Mouse (Mus musculus): Measurements from ENCODE around the gene Tarbp2. TPM values are rescaled to one million over a fixed set of nuclear protein-coding genes. Genes with fewer than 3 reads are reported as not detected.

Gene Tarbp2
- polyA plus RNA-seq, 1 experiment, result 12.1 TPM

GRCm38 (mm10) chr15:102510590-102511284 lies 7.3 kb upstream of the Tarbp2 start:
- Histone ChIP-seq H3K27me3 (ENCODE audit: control insufficient read depth) (peaks cover 44% of the 10 kb centered on the region), H3K4me3 (replicated peaks) (peak overlapping the region; percentile 65), H3K36me3 (ENCODE audit: control insufficient read depth) (no peaks in the 10 kb centered on the region), H3K4me1 (ENCODE audit: control insufficient read depth) (peaks cover 16% of the 10 kb centered on the region), H3K9me3 (ENCODE audit: control insufficient read depth, low read length) (no peaks in the 10 kb centered on the region)
- no peak for TF ChIP-seq TAL1 (IDR thresholded peaks at IDR 0.05; ENCODE audit: low read length)
- TF ChIP-seq GATA1 (IDR thresholded peaks at IDR 0.05; ENCODE audit: low read length), result no peak

- no peaks in the 10 kb centered on the region for H3K9me3 ChIP-seq (ENCODE audit: control insufficient read depth, low read length)
- H3K36me3 ChIP-seq (ENCODE audit: control insufficient read depth), result no peaks in the 10 kb centered on the region
- TF ChIP-seq GATA1 (IDR thresholded peaks at IDR 0.05; ENCODE audit: low read length) (no peak), TAL1 (IDR thresholded peaks at IDR 0.05; ENCODE audit: low read length) (no peak)
- H3K4me1 ChIP-seq (ENCODE audit: control insufficient read depth), result peaks cover 23% of the 10 kb centered on the region
- peaks cover 50% of the 10 kb centered on the region for H3K27me3 ChIP-seq (ENCODE audit: control insufficient read depth)
- H3K4me3 ChIP-seq (replicated peaks), result no peak overlapping the region
Observed at GRCm38 (mm10) chr15:102511285-102511833, 6.6 kb upstream of the Tarbp2 start.

GRCm38 (mm10) chr15:102512010-102512409 lies 6.0 kb upstream of the Tarbp2 start:
- Histone ChIP-seq H3K36me3 (ENCODE audit: control insufficient read depth) (no peaks in the 10 kb centered on the region), H3K4me3 (replicated peaks) (no peak overlapping the region), H3K4me1 (ENCODE audit: control insufficient read depth) (peaks cover 29% of the 10 kb centered on the region), H3K27me3 (ENCODE audit: control insufficient read depth) (peaks cover 54% of the 10 kb centered on the region), H3K9me3 (ENCODE audit: control insufficient read depth, low read length) (no peaks in the 10 kb centered on the region)
- TF ChIP-seq TAL1 (IDR thresholded peaks at IDR 0.05; ENCODE audit: low read length) (no peak), GATA1 (IDR thresholded peaks at IDR 0.05; ENCODE audit: low read length) (no peak)

- no peak for TF ChIP-seq GATA1 (IDR thresholded peaks at IDR 0.05; ENCODE audit: low read length)
- TF ChIP-seq TAL1 (IDR thresholded peaks at IDR 0.05; ENCODE audit: low read length), result no peak
- peaks cover 34% of the 10 kb centered on the region for H3K4me1 ChIP-seq (ENCODE audit: control insufficient read depth)
- peaks cover 54% of the 10 kb centered on the region for H3K27me3 ChIP-seq (ENCODE audit: control insufficient read depth)
- H3K4me3 ChIP-seq (replicated peaks), result no peak overlapping the region
- H3K9me3 ChIP-seq (ENCODE audit: control insufficient read depth, low read length), result no peaks in the 10 kb centered on the region
- no peaks in the 10 kb centered on the region for H3K36me3 ChIP-seq (ENCODE audit: control insufficient read depth)
Observed at GRCm38 (mm10) chr15:102512471-102512870, 5.5 kb upstream of the Tarbp2 start.

- H3K9me3 ChIP-seq (ENCODE audit: control insufficient read depth, low read length), result no peaks in the 10 kb centered on the region
- H3K36me3 ChIP-seq (ENCODE audit: control insufficient read depth), result no peaks in the 10 kb centered on the region
- H3K4me1 ChIP-seq (ENCODE audit: control insufficient read depth), result peaks cover 36% of the 10 kb centered on the region
- peaks cover 54% of the 10 kb centered on the region for H3K27me3 ChIP-seq (ENCODE audit: control insufficient read depth)
- H3K4me3 ChIP-seq (replicated peaks), result no peak overlapping the region
- TF ChIP-seq TAL1 (IDR thresholded peaks at IDR 0.05; ENCODE audit: low read length) (no peak), GATA1 (IDR thresholded peaks at IDR 0.05; ENCODE audit: low read length) (no peak)
Observed at GRCm38 (mm10) chr15:102513004-102513403, 5.0 kb upstream of the Tarbp2 start.

- TF ChIP-seq TAL1 (IDR thresholded peaks at IDR 0.05; ENCODE audit: low read length), result no peak
- TF ChIP-seq GATA1 (IDR thresholded peaks at IDR 0.05; ENCODE audit: low read length), result no peak
- peaks cover 50% of the 10 kb centered on the region for H3K4me1 ChIP-seq (ENCODE audit: control insufficient read depth)
Observed at GRCm38 (mm10) chr15:102515261-102515660, 2.7 kb upstream of the Tarbp2 start.

GRCm38 (mm10) chr15:102515791-102516190 lies 2.2 kb upstream of the Tarbp2 start:
- Histone ChIP-seq H3K4me1 (ENCODE audit: control insufficient read depth) (peaks cover 50% of the 10 kb centered on the region), H3K36me3 (ENCODE audit: control insufficient read depth) (peaks cover 7% of the 10 kb centered on the region), H3K4me3 (replicated peaks) (peak overlapping the region; percentile 95), H3K27me3 (ENCODE audit: control insufficient read depth) (peaks cover 31% of the 10 kb centered on the region), H3K9me3 (ENCODE audit: control insufficient read depth, low read length) (no peaks in the 10 kb centered on the region)
- TF ChIP-seq GATA1 (IDR thresholded peaks at IDR 0.05; ENCODE audit: low read length), result no peak
- TF ChIP-seq TAL1 (IDR thresholded peaks at IDR 0.05; ENCODE audit: low read length), result no peak

More at GRCm38 (mm10) chr15:102515261-102515660, 2.7 kb upstream of the Tarbp2 start:
- H3K9me3 ChIP-seq (ENCODE audit: control insufficient read depth, low read length), result no peaks in the 10 kb centered on the region
- peaks cover 36% of the 10 kb centered on the region for H3K27me3 ChIP-seq (ENCODE audit: control insufficient read depth)
- H3K36me3 ChIP-seq (ENCODE audit: control insufficient read depth), result peaks cover 2% of the 10 kb centered on the region
- no peak overlapping the region for H3K4me3 ChIP-seq (replicated peaks)

- no peak for TF ChIP-seq TAL1 (IDR thresholded peaks at IDR 0.05; ENCODE audit: low read length)
- no peak for TF ChIP-seq GATA1 (IDR thresholded peaks at IDR 0.05; ENCODE audit: low read length)
- Histone ChIP-seq H3K27me3 (ENCODE audit: control insufficient read depth) (peaks cover 26% of the 10 kb centered on the region), H3K9me3 (ENCODE audit: control insufficient read depth, low read length) (no peaks in the 10 kb centered on the region), H3K4me1 (ENCODE audit: control insufficient read depth) (peaks cover 50% of the 10 kb centered on the region), H3K36me3 (ENCODE audit: control insufficient read depth) (peaks cover 12% of the 10 kb centered on the region), H3K4me3 (replicated peaks) (peak overlapping the region; percentile 95)
Observed at GRCm38 (mm10) chr15:102516293-102516692, 1.7 kb upstream of the Tarbp2 start.

- H3K4me1 ChIP-seq (ENCODE audit: control insufficient read depth), result peaks cover 54% of the 10 kb centered on the region
- no peak for TF ChIP-seq GATA1 (IDR thresholded peaks at IDR 0.05; ENCODE audit: low read length)
- TF ChIP-seq TAL1 (IDR thresholded peaks at IDR 0.05; ENCODE audit: low read length), result no peak
Observed at GRCm38 (mm10) chr15:102516728-102517404, 1.1 kb upstream of the Tarbp2 start, which contains the start of gene Map3k12. Gene Map3k12, minus strand, starts transcription at chr15:102517064.

More at GRCm38 (mm10) chr15:102516728-102517404, 1.1 kb upstream of the Tarbp2 start, which contains the start of gene Map3k12:
- H3K4me3 ChIP-seq (replicated peaks), result peak within 1 kb of the TSS; percentile 95
- no peaks in the 10 kb centered on the region for H3K9me3 ChIP-seq (ENCODE audit: control insufficient read depth, low read length)
- peaks cover 17% of the 10 kb centered on the region for H3K36me3 ChIP-seq (ENCODE audit: control insufficient read depth)
- H3K27me3 ChIP-seq (ENCODE audit: control insufficient read depth), result peaks cover 20% of the 10 kb centered on the region

All from erythroblast, embryonic 14.5 days (primary cell).